Mouse (Mus musculus) cerebellum, adult 9-11 months (tissue): ENCODE results near the gene Sdc3.
A peak's percentile ranks its signal among the peaks of the same experiment; 100 is the strongest.

Experiments used
- DNase-seq: peaks from one replicate; pipeline ENCODE4 v3.0.0; 2022

Sdc3 gene

GRCm38 (mm10) chr4:130834122-130834521 is 41.8 kb downstream of the Sdc3 start:
- DNase-seq, result no peak

- DNase-seq, result no peak
Measured at GRCm38 (mm10) chr4:130835550-130835949, 43.2 kb downstream of the Sdc3 start.

GRCm38 (mm10) chr4:130836281-130837061 is 44.1 kb downstream of the Sdc3 start:
- no peak for DNase-seq

GRCm38 (mm10) chr4:130838585-130838984 is 46.2 kb downstream of the Sdc3 start:
- no peak for DNase-seq

GRCm38 (mm10) chr4:130841107-130841840 is 48.9 kb downstream of the Sdc3 start:
- no peak for DNase-seq

- DNase-seq, result no peak
Measured at GRCm38 (mm10) chr4:130848814-130849213, 56.5 kb downstream of the Sdc3 start.

GRCm38 (mm10) chr4:130857661-130858060 is 65.3 kb downstream of the Sdc3 start:
- DNase-seq, result no peak

GRCm38 (mm10) chr4:130858880-130859279 is 66.5 kb downstream of the Sdc3 start:
- DNase-seq, result no peak

- DNase-seq, result no peak
Measured at GRCm38 (mm10) chr4:130859467-130859866, 67.1 kb downstream of the Sdc3 start.

- peak; percentile 59 for DNase-seq
Measured at GRCm38 (mm10) chr4:130860902-130861652, 68.7 kb downstream of the Sdc3 start.

GRCm38 (mm10) chr4:130861653-130862208 is 69.4 kb downstream of the Sdc3 start:
- DNase-seq, result peak; percentile 98

- DNase-seq, result peak; percentile 61
Measured at GRCm38 (mm10) chr4:130862538-130862937, 70.2 kb downstream of the Sdc3 start.

GRCm38 (mm10) chr4:130865460-130865859 is 73.1 kb downstream of the Sdc3 start:
- DNase-seq, result no peak

- DNase-seq, result peak; percentile 59
Measured at GRCm38 (mm10) chr4:130865901-130866371, 73.6 kb downstream of the Sdc3 start.

GRCm38 (mm10) chr4:130867940-130868339 is 75.6 kb downstream of the Sdc3 start:
- DNase-seq, result no peak

GRCm38 (mm10) chr4:130868803-130869202 is 76.5 kb downstream of the Sdc3 start:
- DNase-seq, result no peak

GRCm38 (mm10) chr4:130872414-130872813 is 80.1 kb downstream of the Sdc3 start:
- DNase-seq, result no peak

- DNase-seq, result no peak
Measured at GRCm38 (mm10) chr4:130873440-130873839, 81.1 kb downstream of the Sdc3 start.

- DNase-seq, result peak; percentile 84
Measured at GRCm38 (mm10) chr4:130874601-130875000, 82.3 kb downstream of the Sdc3 start.
